Mouse (Mus musculus) duodenum, adult 2 months (tissue): ENCODE data around the gene Kcnj6. TPM values are rescaled to one million over a fixed set of nuclear protein-coding genes. Genes with fewer than 3 reads are reported as not detected.

Experiments
- polyA plus RNA-seq: library from polyadenylated mRNA; depleted of rRNA; stranded (reverse); fragments of >200 nt; gene quantifications from 2 replicates; pipeline ENCODE4 v1.2.3, GENCODE M21; 2012; ENCODE audit warnings: low replicate concordance; rRNA removed

The Kcnj6 gene
- polyA plus RNA-seq, result not detected in 2 replicates

GRCm38 (mm10) chr16:94997340-94997849 lies at the start of gene Kcnj6:
Gene Kcnj6 (minus strand): TSS chr16:94997701.

